Comparison of ENCODE assay signal across 8 mouse cellular contexts in genomic region chr1:36770998-36771397, GRCm38 (mm10). TPM values are rescaled to one million over a fixed set of nuclear protein-coding genes. Genes with fewer than 3 reads are reported as not detected.
DNase-seq lines count a peak whose midpoint lies in the region; ATAC-seq and TF ChIP-seq lines count a peak whose summit lies in the region.

No protein-coding gene starts in this region.

- DNase-seq in lung, postnatal 25 days (ENCODE audit: low spot score) = no peak
- DNase-seq in adrenal gland, adult 18-20 months (ENCODE audit: low spot score in 2 of 2) = no peak
- DNase-seq in thymus, postnatal 36 days = no peak

- ATAC-seq in lung, embryonic 15.5 days (ENCODE audit: borderline replicate concordance, extremely low read depth, low FRiP score, low TSS enrichment) = no peak; the same call in 1 of the 2 replicates
- no peak for ATAC-seq in forebrain, embryonic 12.5 days (ENCODE audit: low FRiP score)
- no peak for ATAC-seq in limb, embryonic 15.5 days (ENCODE audit: insufficient number of reproducible peaks, low FRiP score, low TSS enrichment, low read depth)
- no peak for ATAC-seq in erythroblast, adult 5-6 weeks (replicated peaks; ENCODE audit: low FRiP score, poor library complexity, severe bottlenecking)

- peak overlapping the region; percentile 14 for H3K4me3 ChIP-seq in lung, embryonic 15.5 days
- peak overlapping the region; percentile 29 for H3K4me3 ChIP-seq in forebrain, embryonic 12.5 days (replicated peaks)
- H3K4me3 ChIP-seq in limb, embryonic 15.5 days = peak overlapping the region; percentile 32
- H3K4me3 ChIP-seq in testis, adult 2 months (ENCODE audit: control insufficient read depth, low read depth, low read length) = peak overlapping the region; percentile 37

- whole genome bisulfite sequencing in lung, embryonic 15.5 days = 12% methylated on average over 27 of the region's 27 CpGs
- 14% methylated on average over 27 of the region's 27 CpGs for WGBS in forebrain, embryonic 12.5 days
- 16% methylated on average over 27 of the region's 27 CpGs for WGBS in limb, embryonic 15.5 days

- H3K36me3 ChIP-seq in lung, embryonic 15.5 days = no peaks in the 10 kb centered on the region
- no peaks in the 10 kb centered on the region for H3K36me3 ChIP-seq in forebrain, embryonic 12.5 days (replicated peaks)
- H3K36me3 ChIP-seq in limb, embryonic 15.5 days = no peaks in the 10 kb centered on the region
- no peaks in the 10 kb centered on the region for H3K36me3 ChIP-seq in testis, adult 2 months (ENCODE audit: control insufficient read depth, insufficient read depth, low read length)

- H3K27ac ChIP-seq in lung, embryonic 15.5 days = no peak overlapping the region
- no peak overlapping the region for H3K27ac ChIP-seq in forebrain, embryonic 12.5 days
- H3K27ac ChIP-seq in limb, embryonic 15.5 days = no peak overlapping the region
- no peak overlapping the region for H3K27ac ChIP-seq in testis, adult 2 months (ENCODE audit: control insufficient read depth, insufficient read depth, low read depth, low read length)

- no peak for TF ChIP-seq POLR2A in testis, adult 2 months (IDR thresholded peaks at IDR 0.05; ENCODE audit: control insufficient read depth, low read depth, low read length)

- peak overlapping the region; percentile 49 for H3K4me2 ChIP-seq in lung, embryonic 15.5 days
- H3K4me2 ChIP-seq in forebrain, embryonic 12.5 days = peak overlapping the region; percentile 46
- H3K4me2 ChIP-seq in limb, embryonic 15.5 days = peak overlapping the region; percentile 55

- H3K27me3 ChIP-seq in lung, embryonic 15.5 days = peaks cover 17% of the 10 kb centered on the region
- peaks cover 14% of the 10 kb centered on the region for H3K27me3 ChIP-seq in forebrain, embryonic 12.5 days
- peaks cover 8% of the 10 kb centered on the region for H3K27me3 ChIP-seq in limb, embryonic 15.5 days
- no peaks in the 10 kb centered on the region for H3K27me3 ChIP-seq in testis, adult 2 months (ENCODE audit: control insufficient read depth, insufficient read depth, low read length)

- TF ChIP-seq CTCF in testis, adult 2 months (IDR thresholded peaks at IDR 0.05; ENCODE audit: control insufficient read depth, insufficient read depth, insufficient replicate concordance, low read depth, low read length) = no peak

- no peak overlapping the region for H3K9ac ChIP-seq in lung, embryonic 15.5 days
- no peak overlapping the region for H3K9ac ChIP-seq in forebrain, embryonic 12.5 days
- H3K9ac ChIP-seq in limb, embryonic 15.5 days = no peak overlapping the region

- no peaks in the 10 kb centered on the region for H3K4me1 ChIP-seq in lung, embryonic 15.5 days
- H3K4me1 ChIP-seq in forebrain, embryonic 12.5 days = 0 out of 2 replicates have a peak, but pooled peaks cover 4% of the 10 kb centered on the region
- H3K4me1 ChIP-seq in limb, embryonic 15.5 days = peaks cover 7% of the 10 kb centered on the region; the same call in 1 of the 2 replicates
- H3K4me1 ChIP-seq in testis, adult 2 months (ENCODE audit: control insufficient read depth, insufficient read depth, low read length) = peaks cover 3% of the 10 kb centered on the region; the same call in 1 of the 2 replicates

- no peaks in the 10 kb centered on the region for H3K9me3 ChIP-seq in lung, embryonic 15.5 days
- H3K9me3 ChIP-seq in forebrain, embryonic 12.5 days = no peaks in the 10 kb centered on the region
- H3K9me3 ChIP-seq in limb, embryonic 15.5 days = no peaks in the 10 kb centered on the region

RNA-seq across cellular contexts. Expression of gene Zap70, which starts 9.4 kb away (rescaled TPM):
- 0.79 and 1.5 TPM in 2 replicates for polyA plus RNA-seq in lung, embryonic 15.5 days (2015; fragmentation: Nextera tagmentation; extraction: Ambion mirVana)
- 0.41 and 0.55 TPM in 2 replicates for polyA plus RNA-seq in forebrain, embryonic 12.5 days (2016; fragmentation: Nextera tagmentation; extraction: Ambion mirVana)
- 0.68 and 0.98 TPM in 2 replicates for polyA plus RNA-seq in limb, embryonic 15.5 days (2015; fragmentation: Nextera tagmentation; extraction: Ambion mirVana)
- 2.6 and 3.5 TPM in 2 replicates for polyA plus RNA-seq in testis, adult 2 months (2012; rRNA removed)
- not detected in 2 replicates for total RNA-seq in erythroblast, adult 5-6 weeks (2015; ENCODE audit: low replicate concordance)
- total RNA-seq in erythroblast, adult 5-6 weeks (2017; ENCODE audit: low replicate concordance) = 0.17 and 0.70 TPM in 2 replicates
- total RNA-seq in adrenal gland, adult 18-20 months (2021) = under 1 TPM; 0.66 to 0.77 TPM

RNA-seq across cellular contexts. Expression of gene Actr1b, which starts 56.8 kb away (rescaled TPM):
- polyA plus RNA-seq in lung, embryonic 15.5 days (2015; fragmentation: Nextera tagmentation; extraction: Ambion mirVana) = 97.9 and 99.8 TPM in 2 replicates
- 102 and 105 TPM in 2 replicates for polyA plus RNA-seq in forebrain, embryonic 12.5 days (2016; fragmentation: Nextera tagmentation; extraction: Ambion mirVana)
- 102 and 107 TPM in 2 replicates for polyA plus RNA-seq in limb, embryonic 15.5 days (2015; fragmentation: Nextera tagmentation; extraction: Ambion mirVana)
- 42.7 and 44.5 TPM in 2 replicates for polyA plus RNA-seq in testis, adult 2 months (2012; rRNA removed)
- 3.6 and 4.2 TPM in 2 replicates for total RNA-seq in erythroblast, adult 5-6 weeks (2015; ENCODE audit: low replicate concordance)
- 6.2 and 9.6 TPM in 2 replicates for total RNA-seq in erythroblast, adult 5-6 weeks (2017; ENCODE audit: low replicate concordance)
- total RNA-seq in adrenal gland, adult 18-20 months (2021) = 100 to 1,000 TPM; 113 to 143 TPM
